Mouse (Mus musculus) CH12.LX (cell line): ENCODE measurements around the gene Il17rc.

Source experiments
- BHLHE40 ChIP-seq: IDR thresholded peaks from 2 replicates; pipeline ENCODE4 v1.6.1; 2011; ENCODE audit warnings: mild to moderate bottlenecking, low read depth, low read length, improper control_type of control experiment
- CTCF ChIP-seq, 2 experiments: IDR thresholded peaks in 1 of 2; conservative IDR thresholded peaks in 1 of 2; 2 replicates each; pipeline ENCODE4 v1.5.1; 2011 to 2012; ENCODE audit warnings: low read depth in 2 of 2, low read length in 2 of 2, improper control_type of control experiment in 1 of 2, inconsistent platforms in 1 of 2, mild to moderate bottlenecking in 1 of 2, moderate library complexity in 1 of 2
- E2F4 ChIP-seq: IDR thresholded peaks from 2 replicates; pipeline ENCODE4 v1.6.1; 2011; ENCODE audit warnings: low read depth, low read length, improper control_type of control experiment; ENCODE audit not compliant: insufficient replicate concordance

DNA sequence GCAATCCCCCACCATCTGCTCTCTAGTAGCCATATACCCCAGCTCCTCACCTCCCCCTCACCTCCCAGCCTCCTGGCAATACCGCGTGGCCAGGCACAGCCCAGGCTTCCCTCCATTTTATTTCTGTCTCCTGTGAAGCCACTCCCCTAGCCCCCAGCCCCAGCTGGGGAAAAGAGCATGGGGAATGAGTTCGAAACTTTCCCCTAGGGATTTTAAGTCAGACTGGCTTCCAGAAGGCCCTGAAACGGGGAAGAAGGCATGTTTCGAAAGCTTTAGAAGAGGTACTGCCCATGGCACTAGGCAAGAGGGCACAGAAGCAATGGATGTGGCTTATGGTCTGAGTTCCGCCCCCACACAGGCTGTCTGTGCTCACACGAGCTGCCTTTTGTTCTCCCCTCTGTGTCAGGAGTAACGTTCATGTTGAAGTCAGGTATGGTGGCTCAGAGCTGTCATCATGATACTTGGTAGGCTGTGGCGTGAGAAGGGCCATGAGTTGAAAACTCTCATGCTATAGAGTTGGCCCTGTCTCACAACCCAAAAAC, 35.5 kb upstream of the Il17rc start, which contains the start of gene Cidec:
- no peak for TF ChIP-seq CTCF (conservative IDR thresholded peaks at IDR 0.05 in 1 of 2, IDR thresholded peaks at IDR 0.05 in 1 of 2; ENCODE audit: low read depth in 2 of 2, low read length in 2 of 2)
- TF ChIP-seq E2F4 = no peak
- no peak for TF ChIP-seq BHLHE40
